Mouse (Mus musculus) yolk sac, embryonic 10.5 days (tissue): ENCODE measurements around the gene Rpl11.
"Not testable (repeated sequence)": the region's sequence is repeated elsewhere in the genome, so short reads cannot be mapped to it uniquely, and the experiment has no call there.

Experiments used
- DNase-seq: peaks from one replicate; pipeline ENCODE4 v3.0.0-alpha.2; 2017; ENCODE audit warnings: low spot score

Gene Rpl11

GRCm38 (mm10) chr4:136053247-136053596 is at the start of gene Rpl11:
TSS of gene Rpl11 (minus strand) at chr4:136053428.
- peak; percentile 94 for DNase-seq

GRCm38 (mm10) chr4:136101753-136102152 is 48.5 kb upstream of the Rpl11 start:
- DNase-seq, result not testable (repeated sequence)

GRCm38 (mm10) chr4:136100396-136101070 is 47.3 kb upstream of the Rpl11 start:
- no peak for DNase-seq

- no peak for DNase-seq
These were observed 45.2 kb upstream of the Rpl11 start for GRCm38 (mm10) chr4:136098446-136098845.

- DNase-seq, result no peak
These were observed 43.4 kb upstream of the Rpl11 start for GRCm38 (mm10) chr4:136096446-136097113.

- DNase-seq, result no peak
These were observed 42.4 kb upstream of the Rpl11 start for GRCm38 (mm10) chr4:136095490-136096105.

- DNase-seq, result no peak
These were observed 41.4 kb upstream of the Rpl11 start for GRCm38 (mm10) chr4:136094519-136095219.

GRCm38 (mm10) chr4:136092498-136092897 is 39.3 kb upstream of the Rpl11 start:
- DNase-seq, result no peak

- no peak for DNase-seq
These were observed 38.1 kb upstream of the Rpl11 start for GRCm38 (mm10) chr4:136091346-136091745.

- peak; percentile 49 for DNase-seq
These were observed 36.7 kb upstream of the Rpl11 start for GRCm38 (mm10) chr4:136089748-136090583.

GRCm38 (mm10) chr4:136088971-136089747 is 35.9 kb upstream of the Rpl11 start:
- DNase-seq, result no peak

GRCm38 (mm10) chr4:136088364-136088763 is 35.1 kb upstream of the Rpl11 start:
- DNase-seq, result no peak

- no peak for DNase-seq
These were observed 34.0 kb upstream of the Rpl11 start for GRCm38 (mm10) chr4:136087261-136087660.

- DNase-seq, result no peak
These were observed 31.6 kb upstream of the Rpl11 start for GRCm38 (mm10) chr4:136084840-136085239.

GRCm38 (mm10) chr4:136083269-136084105 is 30.3 kb upstream of the Rpl11 start:
- DNase-seq, result no peak

GRCm38 (mm10) chr4:136081729-136082128 is 28.5 kb upstream of the Rpl11 start:
- DNase-seq, result peak; percentile 5

GRCm38 (mm10) chr4:136078649-136079048 is 25.4 kb upstream of the Rpl11 start:
- no peak for DNase-seq

GRCm38 (mm10) chr4:136076776-136077538 is 23.7 kb upstream of the Rpl11 start:
- DNase-seq, result no peak

- DNase-seq, result peak; percentile 65
These were observed 18.0 kb upstream of the Rpl11 start for GRCm38 (mm10) chr4:136071178-136071714.
